Mouse (Mus musculus): ENCODE results near the gene Slc25a54. TPM values are rescaled to one million over a fixed set of nuclear protein-coding genes. Genes with fewer than 3 reads are reported as not detected.

The Slc25a54 gene
- polyA plus RNA-seq, 1 experiment from 2014 or later: not detected

- 95% methylated on average over 6 of the region's 6 CpGs for WGBS
- Histone ChIP-seq H3K4me3 (ENCODE audit: low read depth, low read length) (no peak overlapping the region), H3K36me3 (ENCODE audit: insufficient read depth) (0 out of 2 replicates have a peak, but pooled peaks cover 6% of the 10 kb centered on the region), H3K9me3 (ENCODE audit: low read depth, low read length) (no peaks in the 10 kb centered on the region), H3K9ac (no peak overlapping the region), H3K27me3 (ENCODE audit: insufficient read depth, low read length) (no peaks in the 10 kb centered on the region), H3K4me2 (no peak overlapping the region), H3K4me1 (ENCODE audit: insufficient read depth) (no peaks in the 10 kb centered on the region), H3K27ac (ENCODE audit: low read depth) (no peak overlapping the region)
- TF ChIP-seq CTCF (IDR thresholded peaks at IDR 0.05; ENCODE audit: low read depth): no peak
- no peak for DNase-seq
- no peak for ATAC-seq (ENCODE audit: insufficient read depth)
These were observed 73.1 kb downstream of the Slc25a54 start for GRCm38 (mm10) chr3:109153410-109153809.

- Histone ChIP-seq H3K4me3 (ENCODE audit: low read depth, low read length) (no peak overlapping the region), H3K27ac (ENCODE audit: low read depth) (no peak overlapping the region), H3K9me3 (ENCODE audit: low read depth, low read length) (no peaks in the 10 kb centered on the region), H3K27me3 (ENCODE audit: insufficient read depth, low read length) (no peaks in the 10 kb centered on the region), H3K9ac (no peak overlapping the region), H3K36me3 (ENCODE audit: insufficient read depth) (peaks cover 23% of the 10 kb centered on the region), H3K4me2 (no peak overlapping the region), H3K4me1 (ENCODE audit: insufficient read depth) (no peaks in the 10 kb centered on the region)
- ATAC-seq (ENCODE audit: insufficient read depth): no peak
- TF ChIP-seq CTCF (IDR thresholded peaks at IDR 0.05; ENCODE audit: low read depth): no peak
- WGBS: 85% methylated on average over 4 of the region's 4 CpGs
- DNase-seq: no peak
These were observed 75.8 kb downstream of the Slc25a54 start for GRCm38 (mm10) chr3:109155926-109156669.

- 73% methylated on average over 3 of the region's 3 CpGs for WGBS
- no peak for TF ChIP-seq CTCF (IDR thresholded peaks at IDR 0.05; ENCODE audit: low read depth)
- Histone ChIP-seq H3K4me2 (no peak overlapping the region), H3K27ac (ENCODE audit: low read depth) (no peak overlapping the region), H3K9ac (no peak overlapping the region), H3K9me3 (ENCODE audit: low read depth, low read length) (no peaks in the 10 kb centered on the region), H3K4me3 (ENCODE audit: low read depth, low read length) (no peak overlapping the region), H3K4me1 (ENCODE audit: insufficient read depth) (no peaks in the 10 kb centered on the region), H3K27me3 (ENCODE audit: insufficient read depth, low read length) (no peaks in the 10 kb centered on the region), H3K36me3 (ENCODE audit: insufficient read depth) (peaks cover 23% of the 10 kb centered on the region)
- DNase-seq: no peak
- no peak for ATAC-seq (ENCODE audit: insufficient read depth)
These were observed 77.2 kb downstream of the Slc25a54 start for GRCm38 (mm10) chr3:109157481-109157880.

GRCm38 (mm10) chr3:109164088-109164487 lies 83.8 kb downstream of the Slc25a54 start:
- no peaks in the 10 kb centered on the region for H3K27me3 ChIP-seq (ENCODE audit: insufficient read depth, low read length)
- WGBS: 83% methylated on average over 2 of the region's 2 CpGs
- peaks cover 36% of the 10 kb centered on the region for H3K36me3 ChIP-seq (ENCODE audit: insufficient read depth)
- no peak for DNase-seq
- no peaks in the 10 kb centered on the region for H3K9me3 ChIP-seq (ENCODE audit: low read depth, low read length)
- no peak overlapping the region for H3K4me2 ChIP-seq
- no peak for TF ChIP-seq CTCF (IDR thresholded peaks at IDR 0.05; ENCODE audit: low read depth)
- H3K9ac ChIP-seq: no peak overlapping the region
- no peak for ATAC-seq (ENCODE audit: insufficient read depth)
- no peak overlapping the region for H3K4me3 ChIP-seq (ENCODE audit: low read depth, low read length)
- H3K27ac ChIP-seq (ENCODE audit: low read depth): no peak overlapping the region
- H3K4me1 ChIP-seq (ENCODE audit: insufficient read depth): no peaks in the 10 kb centered on the region

- TF ChIP-seq CTCF (IDR thresholded peaks at IDR 0.05; ENCODE audit: low read depth): no peak
- Histone ChIP-seq H3K4me1 (ENCODE audit: insufficient read depth) (no peaks in the 10 kb centered on the region), H3K36me3 (ENCODE audit: insufficient read depth) (peaks cover 31% of the 10 kb centered on the region), H3K4me3 (ENCODE audit: low read depth, low read length) (no peak overlapping the region), H3K9ac (no peak overlapping the region), H3K4me2 (no peak overlapping the region), H3K9me3 (ENCODE audit: low read depth, low read length) (no peaks in the 10 kb centered on the region), H3K27ac (ENCODE audit: low read depth) (no peak overlapping the region), H3K27me3 (ENCODE audit: insufficient read depth, low read length) (no peaks in the 10 kb centered on the region)
- DNase-seq (peak; percentile 8), ATAC-seq (ENCODE audit: insufficient read depth) (peak; percentile 21; the same call in 1 of the 2 replicates)
- 94% methylated on average over 1 of the region's 1 CpGs for WGBS
These were observed 84.4 kb downstream of the Slc25a54 start for GRCm38 (mm10) chr3:109164644-109165043.

GRCm38 (mm10) chr3:109165214-109165829 lies 85.1 kb downstream of the Slc25a54 start:
- H3K27ac ChIP-seq (ENCODE audit: low read depth): no peak overlapping the region
- H3K9me3 ChIP-seq (ENCODE audit: low read depth, low read length): no peaks in the 10 kb centered on the region
- peaks cover 24% of the 10 kb centered on the region for H3K36me3 ChIP-seq (ENCODE audit: insufficient read depth)
- H3K9ac ChIP-seq: no peak overlapping the region
- H3K4me2 ChIP-seq: no peak overlapping the region
- WGBS: 73% methylated on average over 8 of the region's 8 CpGs
- no peak overlapping the region for H3K4me3 ChIP-seq (ENCODE audit: low read depth, low read length)
- DNase-seq: no peak
- ATAC-seq (ENCODE audit: insufficient read depth): no peak
- H3K27me3 ChIP-seq (ENCODE audit: insufficient read depth, low read length): no peaks in the 10 kb centered on the region
- H3K4me1 ChIP-seq (ENCODE audit: insufficient read depth): no peaks in the 10 kb centered on the region
- TF ChIP-seq CTCF (IDR thresholded peaks at IDR 0.05; ENCODE audit: low read depth): no peak

Small RNA genes within 50 kb of the gene (microRNA-seq; reads per million reads assigned to microRNA genes)
- gene Gm44384 (ENCODE audit: borderline number of aligned reads): not detected

Other genes with a start within 250 kb of the Slc25a54 start
- 33.8 and 35.0 TPM in 2 replicates for gene Stxbp3, start 239.9 kb upstream of the Slc25a54 start, polyA plus RNA-seq (2014; fragmentation: Nextera tagmentation; extraction: Ambion mirVana)
- 0.12 and 0.59 TPM in 2 replicates for gene Fndc7, start 190.5 kb upstream of the Slc25a54 start, polyA plus RNA-seq (2014; fragmentation: Nextera tagmentation; extraction: Ambion mirVana)
- gene Prpf38b, start 168.7 kb upstream of the Slc25a54 start, polyA plus RNA-seq (2014; fragmentation: Nextera tagmentation; extraction: Ambion mirVana): 65.8 and 72.0 TPM in 2 replicates
- gene Henmt1, start 140.6 kb upstream of the Slc25a54 start, polyA plus RNA-seq (2014; fragmentation: Nextera tagmentation; extraction: Ambion mirVana): 0.28 and 0.63 TPM in 2 replicates
- not detected in 2 replicates for gene Gm9857, start 140.0 kb upstream of the Slc25a54 start, polyA plus RNA-seq (2014; fragmentation: Nextera tagmentation; extraction: Ambion mirVana)
- gene Fam102b, start 52.9 kb upstream of the Slc25a54 start, polyA plus RNA-seq (2014; fragmentation: Nextera tagmentation; extraction: Ambion mirVana): 16.6 and 18.0 TPM in 2 replicates
- 34.7 and 35.8 TPM in 2 replicates for gene Slc25a24, start 42.7 kb downstream of the Slc25a54 start, polyA plus RNA-seq (2014; fragmentation: Nextera tagmentation; extraction: Ambion mirVana)

Measured in lung, embryonic 14.5 days (tissue).